Mouse (Mus musculus) erythroblast, embryonic 14.5 days (primary cell): ENCODE results near the gene Bola2. TPM values are rescaled to one million over a fixed set of nuclear protein-coding genes. Genes with fewer than 3 reads are reported as not detected.
"Not testable (repeated sequence)": the region's sequence is repeated elsewhere in the genome, so short reads cannot be mapped to it uniquely, and the experiment has no call there.

Experiments used
- H3K27me3 ChIP-seq: 2 replicates; pipeline ENCODE4 v1.6.1; 2012; ENCODE audit warnings: inconsistent platforms; ENCODE audit not compliant: control insufficient read depth
- H3K36me3 ChIP-seq: 2 replicates; pipeline ENCODE4 v1.6.1; 2012; ENCODE audit warnings: mild to moderate bottlenecking, inconsistent platforms; ENCODE audit not compliant: control insufficient read depth
- H3K4me1 ChIP-seq: 2 replicates; pipeline ENCODE4 v1.6.1; 2012; ENCODE audit warnings: inconsistent platforms; ENCODE audit not compliant: control insufficient read depth
- H3K4me3 ChIP-seq: replicated peaks from 2 replicates; pipeline ENCODE3; 2012; ENCODE audit warnings: moderate library complexity, mild to moderate bottlenecking, inconsistent platforms
- H3K9me3 ChIP-seq: 2 replicates; pipeline ENCODE4 v1.6.1; 2012; ENCODE audit warnings: low read length, inconsistent platforms, mixed read lengths; ENCODE audit not compliant: control insufficient read depth
- GATA1 ChIP-seq: IDR thresholded peaks from 2 replicates; pipeline ENCODE4 v1.6.1; 2012; ENCODE audit warnings: low read length, inconsistent platforms, mixed read lengths
- TAL1 ChIP-seq: IDR thresholded peaks from 3 replicates; pipeline ENCODE4 v1.6.1; 2012; ENCODE audit warnings: low read length, inconsistent platforms, mixed read lengths
- polyA plus RNA-seq: library from polyadenylated mRNA; stranded (reverse); fragments of >175 nt; gene quantifications from 2 replicates; pipeline ENCODE4 v1.2.3, GENCODE M21; 2012

Gene Bola2
- polyA plus RNA-seq, 1 experiment = 14.8 TPM

- TF ChIP-seq GATA1 = no peak
- no peak for TF ChIP-seq TAL1
- no peaks in the 10 kb centered on the region for H3K4me1 ChIP-seq
- no peaks in the 10 kb centered on the region for H3K36me3 ChIP-seq
- H3K27me3 ChIP-seq = no peaks in the 10 kb centered on the region
- H3K9me3 ChIP-seq = peaks cover 2% of the 10 kb centered on the region
- no peak overlapping the region for H3K4me3 ChIP-seq
These were observed 22.4 kb downstream of the Bola2 start for GRCm38 (mm10) chr7:126717566-126717965.

DNA sequence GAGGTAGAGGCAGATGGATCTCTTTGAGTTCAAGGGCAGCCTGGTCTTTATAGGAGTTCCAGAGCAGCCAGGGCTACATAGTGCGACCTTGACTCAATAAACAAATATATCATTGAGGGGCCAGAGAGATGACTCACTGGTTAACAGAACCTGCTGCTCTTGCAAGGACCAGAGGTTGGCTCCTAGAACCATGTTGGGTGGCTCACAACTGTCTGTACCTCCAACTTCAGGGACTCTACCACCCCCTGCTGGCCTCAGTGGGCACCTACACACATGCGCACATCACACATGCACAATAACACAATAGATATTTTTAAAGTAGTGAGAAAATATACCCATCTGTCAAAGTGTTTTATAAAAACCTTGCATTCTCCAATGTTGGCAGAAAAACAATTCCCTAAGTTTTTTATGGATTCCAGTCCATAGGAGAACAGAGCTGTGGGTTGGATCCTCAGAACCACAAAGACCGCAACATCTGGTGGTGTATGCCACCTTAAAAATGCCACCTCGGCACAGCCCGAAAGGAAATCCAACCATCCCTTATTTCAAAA, 23.7 kb downstream of the Bola2 start:
- Histone ChIP-seq H3K4me3 (no peak overlapping the region), H3K9me3 (peaks cover 2% of the 10 kb centered on the region), H3K4me1 (no peaks in the 10 kb centered on the region), H3K27me3 (no peaks in the 10 kb centered on the region), H3K36me3 (no peaks in the 10 kb centered on the region)
- TF ChIP-seq GATA1 = no peak
- TF ChIP-seq TAL1 = no peak

DNA sequence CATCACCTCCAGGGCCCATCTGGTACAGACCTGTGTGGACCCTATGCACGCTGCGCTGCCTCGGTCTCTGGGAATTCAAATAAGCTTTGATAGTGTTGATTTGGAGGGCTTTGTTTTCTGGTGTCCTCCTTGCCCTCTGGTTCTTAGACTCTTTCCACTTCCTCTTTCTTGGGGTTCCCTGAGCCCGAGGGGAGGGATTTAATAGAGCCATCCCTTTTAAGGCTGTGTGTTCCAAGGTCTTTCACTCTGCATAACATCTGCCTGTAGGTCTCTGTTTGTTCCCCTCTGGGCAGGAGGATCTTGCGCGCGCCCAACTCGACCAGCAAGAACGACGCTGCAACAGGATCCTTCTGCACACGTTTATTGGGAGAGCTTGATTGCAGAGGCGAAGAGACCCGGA, 26.4 kb downstream of the Bola2 start:
- Histone ChIP-seq H3K36me3 (no peaks in the 10 kb centered on the region), H3K4me3 (no peak overlapping the region), H3K4me1 (no peaks in the 10 kb centered on the region), H3K27me3 (no peaks in the 10 kb centered on the region), H3K9me3 (peaks cover 4% of the 10 kb centered on the region)
- TF ChIP-seq GATA1 (no peak), TAL1 (no peak)

DNA sequence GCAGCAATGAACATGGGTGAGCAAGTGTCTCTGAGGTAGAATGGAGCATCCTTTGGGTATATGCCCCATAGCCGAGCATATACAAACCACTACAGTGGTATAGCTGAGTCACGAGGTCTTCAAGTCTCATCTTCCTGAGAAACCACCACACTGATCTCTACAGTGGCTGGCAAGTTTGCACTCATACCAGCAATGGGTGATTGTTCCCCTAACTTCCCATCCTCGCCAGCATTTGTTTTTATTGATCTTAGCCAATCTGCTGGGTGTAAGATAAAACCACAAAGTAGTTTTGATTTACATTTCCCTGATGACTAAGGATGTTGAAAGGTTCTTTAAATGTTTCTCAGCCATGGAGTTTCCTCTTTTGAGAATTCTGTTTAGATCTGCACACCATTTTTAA, 29.9 kb downstream of the Bola2 start:
- Histone ChIP-seq H3K27me3 (no peaks in the 10 kb centered on the region), H3K9me3 (peaks cover 2% of the 10 kb centered on the region; the same call in 1 of the 2 replicates), H3K4me1 (no peaks in the 10 kb centered on the region), H3K4me3 (no peak overlapping the region), H3K36me3 (no peaks in the 10 kb centered on the region)
- TF ChIP-seq TAL1 = no peak
- TF ChIP-seq GATA1 = no peak

GRCm38 (mm10) chr7:126725667-126726066, 30.5 kb downstream of the Bola2 start:
- H3K4me3 ChIP-seq = no peak overlapping the region

GRCm38 (mm10) chr7:126730256-126730789, 35.1 kb downstream of the Bola2 start:
- not testable (repeated sequence) for H3K4me3 ChIP-seq, H3K36me3 ChIP-seq, H3K4me1 ChIP-seq, H3K27me3 ChIP-seq, H3K9me3 ChIP-seq

More at GRCm38 (mm10) chr7:126725667-126726066, 30.5 kb downstream of the Bola2 start:
- no peak for TF ChIP-seq GATA1
- no peak for TF ChIP-seq TAL1
- no peaks in the 10 kb centered on the region for H3K36me3 ChIP-seq
- no peaks in the 10 kb centered on the region for H3K4me1 ChIP-seq
- peaks cover 2% of the 10 kb centered on the region; the same call in 1 of the 2 replicates for H3K9me3 ChIP-seq
- no peaks in the 10 kb centered on the region for H3K27me3 ChIP-seq

DNA sequence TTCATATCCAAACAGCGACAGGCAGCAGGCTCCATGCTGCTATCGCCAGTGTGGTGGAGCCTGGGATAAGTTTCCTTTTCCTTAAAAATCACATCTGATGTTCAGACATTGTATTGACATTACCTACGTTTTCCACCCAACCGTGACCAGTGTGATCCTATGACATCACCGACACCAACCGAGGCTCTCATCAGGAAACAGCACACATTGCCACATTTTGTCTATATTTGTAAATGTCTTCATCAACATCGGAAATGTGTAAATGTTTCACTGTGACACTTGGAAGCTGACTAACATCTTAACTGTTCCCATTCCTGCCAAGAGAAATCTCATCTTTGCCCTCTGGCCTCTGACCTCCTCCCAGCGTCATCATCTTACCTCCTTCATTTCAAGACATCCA, 40.9 kb downstream of the Bola2 start:
- TF ChIP-seq TAL1 (no peak), GATA1 (no peak)
- Histone ChIP-seq H3K9me3 (no peaks in the 10 kb centered on the region), H3K4me1 (no peaks in the 10 kb centered on the region), H3K27me3 (no peaks in the 10 kb centered on the region), H3K4me3 (no peak overlapping the region), H3K36me3 (no peaks in the 10 kb centered on the region)

- Histone ChIP-seq H3K9me3 (no peaks in the 10 kb centered on the region), H3K4me1 (no peaks in the 10 kb centered on the region), H3K4me3 (no peak overlapping the region), H3K27me3 (no peaks in the 10 kb centered on the region), H3K36me3 (no peaks in the 10 kb centered on the region)
- TF ChIP-seq TAL1 (no peak), GATA1 (no peak)
These were observed 44.4 kb downstream of the Bola2 start for GRCm38 (mm10) chr7:126739551-126739950.

- Histone ChIP-seq H3K27me3 (no peaks in the 10 kb centered on the region), H3K4me3 (no peak overlapping the region), H3K36me3 (no peaks in the 10 kb centered on the region), H3K9me3 (no peaks in the 10 kb centered on the region), H3K4me1 (no peaks in the 10 kb centered on the region)
- TF ChIP-seq GATA1 (no peak), TAL1 (no peak)
These were observed 45.0 kb downstream of the Bola2 start for GRCm38 (mm10) chr7:126740132-126740735.
